Mouse (Mus musculus): Measurements from ENCODE around the gene Csf2rb. TPM values are rescaled to one million over a fixed set of nuclear protein-coding genes. Genes with fewer than 3 reads are reported as not detected.
"Not testable (repeated sequence)": the region's sequence is repeated elsewhere in the genome, so short reads cannot be mapped to it uniquely, and the experiment has no call there.

Gene Csf2rb
- total RNA-seq (2014; fragmentation: Nextera tagmentation) (90.5 and 114 TPM in 2 replicates), total RNA-seq (2017) (57.3 and 137 TPM in 2 replicates)

- peak; percentile 82 for ATAC-seq (replicated peaks; ENCODE audit: poor library complexity, severe bottlenecking)
Observed at GRCm38 (mm10) chr15:78325671-78326339, at the start of gene Csf2rb. Csf2rb (plus strand) TSS chr15:78325752.

DNA sequence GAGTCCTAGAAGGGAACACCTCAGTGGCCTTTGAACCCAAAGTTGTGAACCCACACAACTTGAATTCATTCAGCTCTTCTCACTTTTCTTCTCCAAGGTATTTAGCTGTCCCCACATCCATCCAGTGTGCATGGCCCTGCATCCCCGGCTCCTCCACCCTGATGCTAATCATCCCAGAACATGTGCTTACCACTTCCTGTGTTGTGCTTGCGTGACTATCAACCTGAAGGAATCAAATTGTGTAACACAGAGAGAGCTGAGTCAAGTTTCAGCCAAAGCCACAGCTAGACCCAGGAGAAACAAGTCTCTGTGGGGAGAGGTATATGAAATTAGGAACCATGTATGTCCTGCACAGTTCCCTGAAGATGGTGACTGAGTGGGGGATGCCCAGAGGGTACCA, 47.2 kb upstream of the Csf2rb start:
- peak; percentile 91 for ATAC-seq (replicated peaks; ENCODE audit: poor library complexity, severe bottlenecking)

DNA sequence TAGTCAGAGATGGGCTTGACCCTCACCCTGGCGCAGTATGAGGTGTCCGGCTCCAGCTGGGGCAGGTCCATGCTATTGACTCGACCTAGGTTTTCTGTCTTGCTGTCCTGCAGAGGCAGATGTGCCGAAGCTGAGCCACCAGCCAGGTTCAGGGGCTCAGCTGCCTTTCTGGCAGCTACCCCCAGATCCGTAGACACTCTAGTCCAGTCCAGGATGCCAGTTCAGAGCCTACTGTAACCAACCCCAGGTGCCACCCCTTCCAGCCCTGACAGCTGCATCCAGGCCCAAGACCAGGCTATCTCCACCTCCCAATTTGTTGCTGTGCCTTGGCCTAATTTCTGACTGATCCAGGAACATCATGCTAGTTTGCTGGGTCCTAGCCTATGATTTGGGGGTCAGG, 37.6 kb upstream of the Csf2rb start:
- no peak for ATAC-seq (replicated peaks; ENCODE audit: poor library complexity, severe bottlenecking)

- ATAC-seq (replicated peaks; ENCODE audit: poor library complexity, severe bottlenecking), result not testable (repeated sequence)
Observed at GRCm38 (mm10) chr15:78289775-78290174, 35.8 kb upstream of the Csf2rb start.

GRCm38 (mm10) chr15:78293228-78293627, 32.3 kb upstream of the Csf2rb start:
- not testable (repeated sequence) for ATAC-seq (replicated peaks; ENCODE audit: poor library complexity, severe bottlenecking)

GRCm38 (mm10) chr15:78293716-78294115, 31.8 kb upstream of the Csf2rb start:
- ATAC-seq (replicated peaks; ENCODE audit: poor library complexity, severe bottlenecking), result no peak

- ATAC-seq (replicated peaks; ENCODE audit: poor library complexity, severe bottlenecking), result peak; percentile 52
Observed at GRCm38 (mm10) chr15:78298558-78298957, 27.0 kb upstream of the Csf2rb start.

DNA sequence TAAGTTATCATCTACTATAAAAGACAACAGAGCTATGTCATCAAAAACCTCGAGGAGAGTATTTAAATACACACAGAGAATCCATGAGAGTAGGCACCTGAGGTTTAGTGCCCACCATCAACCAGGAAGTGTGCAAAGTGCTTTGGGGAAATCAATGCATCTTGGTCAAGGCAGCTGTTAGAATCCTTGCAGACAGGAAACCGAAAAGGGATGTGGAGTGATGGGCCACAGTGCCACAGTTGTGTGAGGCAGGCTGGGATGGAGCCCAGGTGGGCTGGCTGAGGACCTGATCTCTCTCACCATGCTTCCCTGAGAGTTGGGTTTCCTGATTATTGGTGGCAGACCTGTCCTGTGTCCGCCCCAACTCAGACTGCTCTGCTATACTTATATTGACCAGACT, 25.9 kb upstream of the Csf2rb start:
- peak; percentile 74 for ATAC-seq (replicated peaks; ENCODE audit: poor library complexity, severe bottlenecking)

- ATAC-seq (replicated peaks; ENCODE audit: poor library complexity, severe bottlenecking), result no peak
Observed at GRCm38 (mm10) chr15:78300773-78301172, 24.8 kb upstream of the Csf2rb start.

- ATAC-seq (replicated peaks; ENCODE audit: poor library complexity, severe bottlenecking), result no peak
Observed at GRCm38 (mm10) chr15:78302718-78303117, 22.8 kb upstream of the Csf2rb start.

DNA sequence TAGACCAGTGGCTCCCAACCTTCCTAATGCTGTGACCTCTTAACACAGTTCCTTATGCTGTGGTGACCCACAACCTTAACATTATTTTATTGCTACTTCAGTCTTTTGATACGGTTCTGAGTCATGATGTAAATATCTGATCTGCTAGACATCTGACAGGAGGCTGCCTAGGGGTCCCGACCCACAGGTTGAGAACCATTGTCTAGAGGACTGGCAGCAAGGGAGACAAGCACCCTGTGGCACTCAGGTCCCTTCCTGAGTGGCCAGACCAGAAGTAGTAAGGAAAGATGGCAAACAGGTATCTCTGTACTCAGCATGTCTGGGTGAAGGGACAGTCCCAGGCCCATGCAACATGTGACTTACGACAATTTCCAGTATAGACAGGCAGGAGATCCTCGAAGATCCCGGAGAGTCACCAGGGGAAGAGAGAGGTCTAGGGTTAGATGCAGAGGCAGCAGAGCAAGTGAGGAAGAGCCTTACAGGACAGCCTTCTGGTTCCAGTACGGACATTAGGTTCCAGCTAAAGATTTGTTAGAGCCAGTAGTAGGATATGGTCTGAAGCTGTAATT, 21.8 kb upstream of the Csf2rb start:
- ATAC-seq (replicated peaks; ENCODE audit: poor library complexity, severe bottlenecking), result no peak

GRCm38 (mm10) chr15:78305341-78305933, 20.1 kb upstream of the Csf2rb start, which contains the start of gene Csf2rb2:
Csf2rb2 (minus strand) TSS chr15:78305721.
- peak; percentile 86 for ATAC-seq (replicated peaks; ENCODE audit: poor library complexity, severe bottlenecking)

- ATAC-seq (replicated peaks; ENCODE audit: poor library complexity, severe bottlenecking), result no peak
Observed at GRCm38 (mm10) chr15:78309865-78310264, 15.7 kb upstream of the Csf2rb start.

GRCm38 (mm10) chr15:78310971-78311370, 14.6 kb upstream of the Csf2rb start:
- no peak for ATAC-seq (replicated peaks; ENCODE audit: poor library complexity, severe bottlenecking)

DNA sequence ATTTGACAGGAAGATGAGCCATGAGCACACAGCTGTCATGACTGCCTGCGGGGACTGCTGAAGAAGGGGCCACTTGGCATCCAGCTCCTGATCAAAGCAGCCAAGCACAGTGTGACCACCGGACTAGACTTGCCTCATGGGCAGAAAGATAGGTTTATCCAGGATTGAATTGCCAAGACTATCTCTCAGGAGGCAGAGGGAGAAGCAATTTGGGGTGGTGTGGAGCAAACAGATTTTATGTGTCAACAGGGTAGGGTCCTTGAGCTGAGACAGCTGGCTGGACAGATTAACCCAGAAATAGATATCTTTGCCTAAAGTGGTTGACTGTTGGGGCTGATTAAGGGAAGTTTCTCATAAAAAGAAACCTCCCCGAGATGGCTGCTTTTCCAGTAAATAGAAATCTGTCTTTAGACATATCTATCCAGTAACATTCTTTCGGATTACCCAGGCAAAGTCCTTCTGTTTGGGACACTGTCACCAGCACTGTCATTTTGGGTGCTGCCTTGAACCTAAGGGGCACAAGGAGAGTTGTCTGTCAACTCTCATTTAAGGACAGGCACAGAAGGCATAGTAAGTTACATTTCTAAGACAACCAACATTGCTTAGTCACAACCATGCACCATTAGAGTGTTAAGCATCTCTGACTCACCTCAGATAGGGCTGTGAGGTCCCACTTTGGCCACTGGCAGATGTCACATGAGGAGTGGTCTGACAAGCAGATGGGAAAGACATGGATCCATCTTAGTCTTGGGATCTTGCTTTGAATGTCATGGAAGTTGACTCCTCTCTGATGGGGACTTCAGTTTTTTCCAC, 12.9 kb upstream of the Csf2rb start:
- ATAC-seq (replicated peaks; ENCODE audit: poor library complexity, severe bottlenecking), result not testable (repeated sequence)

GRCm38 (mm10) chr15:78313659-78314058, 11.9 kb upstream of the Csf2rb start:
- not testable (repeated sequence) for ATAC-seq (replicated peaks; ENCODE audit: poor library complexity, severe bottlenecking)

GRCm38 (mm10) chr15:78318338-78319171, 7.0 kb upstream of the Csf2rb start:
- ATAC-seq (replicated peaks; ENCODE audit: poor library complexity, severe bottlenecking), result not testable (repeated sequence)

- ATAC-seq (replicated peaks; ENCODE audit: poor library complexity, severe bottlenecking), result peak; percentile 78
Observed at GRCm38 (mm10) chr15:78320825-78321496, 4.6 kb upstream of the Csf2rb start.

DNA sequence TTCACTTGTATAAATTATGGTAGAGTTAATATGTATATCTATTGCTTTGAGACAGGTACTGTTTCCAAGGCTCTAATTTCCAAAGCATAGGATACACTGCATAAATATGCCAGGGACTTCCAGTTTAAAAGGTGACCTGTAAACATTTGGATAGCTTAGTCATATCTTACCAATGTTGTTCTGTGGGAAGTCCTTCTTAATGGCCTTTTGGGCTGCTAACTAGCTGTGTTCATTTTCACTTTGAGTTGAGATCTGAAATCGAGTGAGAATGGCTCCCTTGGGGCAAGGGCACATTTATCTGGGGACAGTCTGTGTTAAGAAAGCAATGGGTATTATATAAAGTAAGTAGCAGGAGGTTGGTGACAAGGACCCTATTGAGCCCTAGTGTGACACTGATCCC, 2.2 kb upstream of the Csf2rb start:
- ATAC-seq (replicated peaks; ENCODE audit: poor library complexity, severe bottlenecking), result no peak
